Mouse (Mus musculus): ENCODE results near the gene Plxnb2. TPM values are rescaled to one million over a fixed set of nuclear protein-coding genes. Genes with fewer than 3 reads are reported as not detected.

The Plxnb2 gene
- total RNA-seq, 2 experiments from 2014 or later: 49.7 to 59.1 TPM

GRCm38 (mm10) chr15:89157954-89158353 is 22.6 kb downstream of the Plxnb2 start:
- TF ChIP-seq CTCF (conservative IDR thresholded peaks at IDR 0.05): peak; percentile 81
- Histone ChIP-seq H3K27ac (no peak overlapping the region), H3K4me3 (no peak overlapping the region)
- DNase-seq (ENCODE audit: low spot score in 2 of 2): peak; percentile 50 to 62

- Histone ChIP-seq H3K4me3 (no peak overlapping the region), H3K27ac (no peak overlapping the region)
- no peak for TF ChIP-seq CTCF (conservative IDR thresholded peaks at IDR 0.05)
- DNase-seq (ENCODE audit: low spot score in 2 of 2): no peak
These were observed 28.3 kb downstream of the Plxnb2 start for GRCm38 (mm10) chr15:89152312-89152711.

GRCm38 (mm10) chr15:89150041-89150390 is 30.6 kb downstream of the Plxnb2 start:
- no peak; the same call in 1 of the 2 replicates for TF ChIP-seq CTCF (conservative IDR thresholded peaks at IDR 0.05)
- DNase-seq (ENCODE audit: low spot score in 2 of 2): no peak
- H3K27ac ChIP-seq: no peak overlapping the region; the same call in 1 of the 2 replicates
- peak overlapping the region; percentile 81 for H3K4me3 ChIP-seq

GRCm38 (mm10) chr15:89149271-89150040 is 31.1 kb downstream of the Plxnb2 start, which contains the start of gene Mapk11:
Gene Mapk11, minus strand, starts transcription at chr15:89149628.
- Histone ChIP-seq H3K27ac (peak within 1 kb of the TSS; percentile 87), H3K4me3 (peak within 1 kb of the TSS; percentile 81)
- no peak for TF ChIP-seq CTCF (conservative IDR thresholded peaks at IDR 0.05)
- DNase-seq (ENCODE audit: low spot score in 2 of 2): no peak

GRCm38 (mm10) chr15:89148496-89149270 is 31.9 kb downstream of the Plxnb2 start:
- no peak for DNase-seq (ENCODE audit: low spot score in 2 of 2)
- TF ChIP-seq CTCF (conservative IDR thresholded peaks at IDR 0.05): no peak
- Histone ChIP-seq H3K27ac (peak overlapping the region; percentile 87), H3K4me3 (peak overlapping the region; percentile 81)

GRCm38 (mm10) chr15:89147895-89148294 is 32.7 kb downstream of the Plxnb2 start:
- H3K4me3 ChIP-seq: no peak overlapping the region; the same call in 1 of the 2 replicates
- no peak for TF ChIP-seq CTCF (conservative IDR thresholded peaks at IDR 0.05)
- no peak overlapping the region for H3K27ac ChIP-seq
- no peak for DNase-seq (ENCODE audit: low spot score in 2 of 2)

GRCm38 (mm10) chr15:89147456-89147855 is 33.1 kb downstream of the Plxnb2 start:
- Histone ChIP-seq H3K27ac (no peak overlapping the region), H3K4me3 (peak overlapping the region; percentile 30; the same call in 1 of the 2 replicates)
- TF ChIP-seq CTCF (conservative IDR thresholded peaks at IDR 0.05): no peak
- no peak for DNase-seq (ENCODE audit: low spot score in 2 of 2)

- DNase-seq (ENCODE audit: low spot score in 2 of 2): no peak
- TF ChIP-seq CTCF (conservative IDR thresholded peaks at IDR 0.05): no peak
- Histone ChIP-seq H3K27ac (peak overlapping the region; percentile 24; the same call in 1 of the 2 replicates), H3K4me3 (peak overlapping the region; percentile 47; the same call in 1 of the 2 replicates)
These were observed 33.6 kb downstream of the Plxnb2 start for GRCm38 (mm10) chr15:89147024-89147423.

GRCm38 (mm10) chr15:89146537-89146936 is 34.1 kb downstream of the Plxnb2 start:
- no peak for DNase-seq (ENCODE audit: low spot score in 2 of 2)
- H3K4me3 ChIP-seq: peak overlapping the region; percentile 47
- H3K27ac ChIP-seq: peak overlapping the region; percentile 24
- no peak for TF ChIP-seq CTCF (conservative IDR thresholded peaks at IDR 0.05)

GRCm38 (mm10) chr15:89145813-89146350 is 34.7 kb downstream of the Plxnb2 start:
- no peak overlapping the region for H3K4me3 ChIP-seq
- TF ChIP-seq CTCF (conservative IDR thresholded peaks at IDR 0.05): no peak
- no peak for DNase-seq (ENCODE audit: low spot score in 2 of 2)
- no peak overlapping the region for H3K27ac ChIP-seq

GRCm38 (mm10) chr15:89144965-89145364 is 35.6 kb downstream of the Plxnb2 start:
- no peak for TF ChIP-seq CTCF (conservative IDR thresholded peaks at IDR 0.05)
- DNase-seq (ENCODE audit: low spot score in 2 of 2): no peak
- Histone ChIP-seq H3K4me3 (no peak overlapping the region), H3K27ac (no peak overlapping the region)

GRCm38 (mm10) chr15:89143134-89143533 is 37.5 kb downstream of the Plxnb2 start:
- DNase-seq (ENCODE audit: low spot score in 2 of 2): no peak

GRCm38 (mm10) chr15:89141905-89142304 is 38.7 kb downstream of the Plxnb2 start:
- no peak for DNase-seq (ENCODE audit: low spot score in 2 of 2)
- no peak for TF ChIP-seq CTCF (conservative IDR thresholded peaks at IDR 0.05)
- Histone ChIP-seq H3K27ac (no peak overlapping the region), H3K4me3 (no peak overlapping the region)

More at GRCm38 (mm10) chr15:89143134-89143533, 37.5 kb downstream of the Plxnb2 start:
- H3K27ac ChIP-seq: no peak overlapping the region
- TF ChIP-seq CTCF (conservative IDR thresholded peaks at IDR 0.05): no peak
- no peak overlapping the region for H3K4me3 ChIP-seq

Measured in layer of hippocampus, adult 2 months (tissue).